Mouse (Mus musculus) liver, embryonic 15.5 days (tissue): ENCODE measurements at regions not wholly inside any gene's neighbourhood (a gene's known extent, or its start where the extent isn't known, plus 50 kb on each side); places are given as distances from the start of the nearest gene placed in this dataset.
"Not testable (repeated sequence)": the region's sequence is repeated elsewhere in the genome, so short reads cannot be mapped to it uniquely, and the experiment has no call there.

ENCODE experiments used
- ATAC-seq: fragments of 200-750 bp; cut with Nextera tagmentation; 2 replicates; pipeline ENCODE4 v1.8.0; 2017; ENCODE audit warnings: moderate number of reproducible peaks, mild to moderate bottlenecking, moderate library complexity; ENCODE audit not compliant: insufficient read depth
- H3K27ac ChIP-seq: fragments of 300-500 bp; sonication (generic); replicated peaks from 2 replicates; pipeline ENCODE4 v1.5.1; 2015; ENCODE audit warnings: mild to moderate bottlenecking, inconsistent platforms
- H3K27me3 ChIP-seq: fragments of 300-500 bp; sonication (generic); 2 replicates; pipeline ENCODE4 v1.6.1; 2015; ENCODE audit warnings: mild to moderate bottlenecking, inconsistent platforms
- H3K36me3 ChIP-seq: fragments of 300-500 bp; sonication (generic); replicated peaks from 2 replicates; pipeline ENCODE4 v1.6.1; 2015; ENCODE audit warnings: moderate library complexity, mild to moderate bottlenecking, inconsistent platforms
- H3K4me1 ChIP-seq: fragments of 300-500 bp; sonication (generic); replicated peaks from 2 replicates; pipeline ENCODE4 v1.6.1; 2015; ENCODE audit warnings: inconsistent platforms
- H3K4me2 ChIP-seq: fragments of 300-500 bp; sonication (generic); 2 replicates; pipeline ENCODE4 v1.6.1; 2015; ENCODE audit warnings: moderate library complexity, mild to moderate bottlenecking, inconsistent platforms
- H3K4me3 ChIP-seq: fragments of 300-500 bp; sonication (generic); replicated peaks from 2 replicates; pipeline ENCODE4 v1.5.1; 2015; ENCODE audit warnings: mild to moderate bottlenecking, inconsistent platforms
- H3K9ac ChIP-seq: fragments of 300-500 bp; sonication (generic); 2 replicates; pipeline ENCODE4 v1.6.1; 2015; ENCODE audit warnings: moderate library complexity, mild to moderate bottlenecking, inconsistent platforms
- H3K9me3 ChIP-seq: fragments of 300-500 bp; sonication (generic); replicated peaks from 2 replicates; pipeline ENCODE4 v1.6.1; 2016; ENCODE audit warnings: inconsistent platforms
- WGBS: fragments of 180-500 bp; shearing (Covaris S2); methylation state at CpG from one replicate; pipeline ENCODE4 v1.1.7; 2015; ENCODE audit warnings: mixed read lengths; ENCODE audit not compliant: insufficient replicate concordance; 5-methylcytosine and 5-hydroxymethylcytosine counted together

DNA sequence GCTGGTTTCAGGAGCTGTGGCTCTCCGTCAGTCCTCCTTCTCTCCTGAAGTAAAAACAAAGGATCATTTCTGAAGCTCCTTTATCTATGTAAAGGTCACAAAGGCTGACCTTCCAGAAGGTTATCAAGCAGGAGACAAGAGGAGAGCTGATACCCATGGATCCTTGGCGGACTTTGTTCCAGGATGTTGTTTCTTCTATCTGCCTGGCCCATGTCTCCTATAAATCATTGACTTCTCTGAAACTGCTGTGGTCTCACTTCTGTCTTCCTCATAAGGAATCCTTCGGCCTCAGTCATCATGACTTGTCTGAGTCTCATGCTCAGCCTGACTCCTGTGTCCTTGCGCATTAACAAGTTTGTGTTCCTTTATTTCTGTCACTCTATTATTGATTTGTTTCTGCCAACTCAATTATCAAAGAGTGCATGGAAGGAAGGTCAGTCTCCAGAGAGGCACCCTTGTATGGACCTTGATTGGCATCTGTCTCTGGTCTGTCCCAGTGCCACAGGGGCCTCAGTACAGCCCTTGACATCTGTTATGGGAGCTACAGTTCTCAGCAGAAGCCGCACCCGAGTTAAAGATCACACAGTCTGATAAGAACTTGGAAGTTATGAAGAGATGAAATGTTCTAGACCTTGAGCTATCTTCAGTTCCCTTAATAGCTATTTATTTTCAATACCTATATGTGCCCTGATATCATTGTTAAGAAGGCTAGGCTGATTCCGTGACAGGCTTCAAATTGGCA is 53.2 kb upstream of the Dazl start:
- H3K36me3 ChIP-seq = no peaks in the 10 kb centered on the region
- no peak overlapping the region for H3K4me3 ChIP-seq
- no peak for ATAC-seq
- no peak overlapping the region for H3K27ac ChIP-seq
- 55% methylated on average over 7 of the region's 7 CpGs for WGBS
- H3K27me3 ChIP-seq = no peaks in the 10 kb centered on the region
- H3K4me1 ChIP-seq = no peaks in the 10 kb centered on the region
- H3K9ac ChIP-seq = no peak overlapping the region
- no peak overlapping the region for H3K4me2 ChIP-seq
- no peaks in the 10 kb centered on the region for H3K9me3 ChIP-seq

DNA sequence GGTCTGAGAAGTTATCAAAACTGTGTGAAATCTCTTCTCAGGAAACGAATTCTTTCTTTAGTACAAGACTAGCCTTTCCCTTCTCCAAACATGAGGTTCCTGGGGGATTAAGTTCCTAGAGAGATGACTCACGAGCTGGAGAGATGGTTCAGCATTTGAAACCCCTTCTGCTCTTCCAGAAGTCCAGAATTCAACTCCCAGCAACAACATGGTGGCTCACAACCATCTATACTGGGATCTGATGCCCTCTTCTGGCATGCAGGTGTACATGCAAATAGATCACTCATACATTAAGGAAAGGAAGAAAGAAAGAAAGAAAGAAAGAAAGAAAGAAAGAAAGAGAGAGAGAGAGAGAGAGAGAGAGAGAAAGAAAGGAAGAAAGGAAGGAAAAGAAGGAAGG is 60.4 kb upstream of the Dazl start:
- not testable (repeated sequence) for H3K4me2 ChIP-seq, H3K36me3 ChIP-seq, H3K4me1 ChIP-seq, H3K9me3 ChIP-seq, H3K9ac ChIP-seq, ATAC-seq, H3K27me3 ChIP-seq, H3K27ac ChIP-seq, H3K4me3 ChIP-seq
- 32% methylated on average over 2 of the region's 2 CpGs for WGBS

DNA sequence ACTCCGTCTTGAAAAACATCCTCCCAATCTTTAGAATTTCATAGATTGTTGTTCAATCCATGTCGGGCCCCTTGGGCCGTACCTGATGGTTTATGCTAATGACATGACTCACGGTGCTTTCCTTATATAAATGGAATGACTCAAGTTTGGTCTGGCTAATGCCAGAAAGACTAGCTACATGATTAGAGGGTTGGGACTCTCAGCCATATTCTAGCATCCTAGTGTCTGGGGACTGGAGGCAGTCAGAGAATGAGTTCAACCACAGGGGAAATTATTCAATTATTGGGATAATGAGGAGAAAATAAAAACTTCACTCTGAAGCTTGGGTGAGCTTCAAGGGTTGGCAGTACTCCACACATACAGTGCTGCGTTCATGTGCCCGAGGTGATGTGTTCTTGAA is 60.9 kb upstream of the Dazl start:
- no peak for ATAC-seq
- no peaks in the 10 kb centered on the region for H3K27me3 ChIP-seq
- H3K36me3 ChIP-seq = no peaks in the 10 kb centered on the region
- no peak overlapping the region for H3K4me3 ChIP-seq
- H3K4me1 ChIP-seq = no peaks in the 10 kb centered on the region
- no peak overlapping the region for H3K4me2 ChIP-seq
- no peak overlapping the region for H3K9ac ChIP-seq
- no peak overlapping the region for H3K27ac ChIP-seq
- WGBS = 70% methylated on average over 6 of the region's 6 CpGs
- H3K9me3 ChIP-seq = no peaks in the 10 kb centered on the region

DNA sequence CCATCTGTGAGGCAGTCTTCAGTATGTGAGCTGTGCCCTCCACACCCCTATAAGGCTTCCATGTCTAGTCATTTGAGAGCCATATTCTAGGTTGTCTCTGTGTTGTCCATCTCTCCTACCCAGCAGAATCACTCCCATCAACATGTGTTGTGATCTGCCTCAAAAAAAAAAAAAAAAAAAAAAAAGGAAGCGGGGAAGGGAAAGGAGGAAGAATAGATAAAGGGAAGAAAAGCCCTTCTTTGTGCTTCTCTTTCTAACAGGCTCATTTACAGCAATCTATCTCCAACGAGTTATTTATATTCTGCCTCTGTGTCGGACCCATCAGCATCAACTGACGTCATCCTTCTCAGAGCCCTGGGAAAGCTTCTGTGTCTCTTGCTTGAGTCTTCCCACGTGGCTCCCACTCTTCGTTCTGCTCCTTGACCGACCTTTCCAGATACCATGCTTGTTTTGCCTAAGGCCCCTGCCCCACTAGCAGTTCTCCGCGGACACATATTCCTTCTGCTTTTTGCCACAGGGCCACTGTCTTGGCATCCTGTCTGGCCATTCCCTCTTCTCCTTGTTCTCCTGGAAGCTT is 68.3 kb upstream of the Dazl start:
- H3K4me1 ChIP-seq = no peaks in the 10 kb centered on the region
- no peak overlapping the region for H3K27ac ChIP-seq
- H3K9ac ChIP-seq = no peak overlapping the region
- ATAC-seq = no peak
- H3K4me2 ChIP-seq = no peak overlapping the region
- H3K36me3 ChIP-seq = no peaks in the 10 kb centered on the region
- H3K27me3 ChIP-seq = no peaks in the 10 kb centered on the region
- no peaks in the 10 kb centered on the region for H3K9me3 ChIP-seq
- 44% methylated on average over 9 of the region's 9 CpGs for WGBS
- H3K4me3 ChIP-seq = no peak overlapping the region

DNA sequence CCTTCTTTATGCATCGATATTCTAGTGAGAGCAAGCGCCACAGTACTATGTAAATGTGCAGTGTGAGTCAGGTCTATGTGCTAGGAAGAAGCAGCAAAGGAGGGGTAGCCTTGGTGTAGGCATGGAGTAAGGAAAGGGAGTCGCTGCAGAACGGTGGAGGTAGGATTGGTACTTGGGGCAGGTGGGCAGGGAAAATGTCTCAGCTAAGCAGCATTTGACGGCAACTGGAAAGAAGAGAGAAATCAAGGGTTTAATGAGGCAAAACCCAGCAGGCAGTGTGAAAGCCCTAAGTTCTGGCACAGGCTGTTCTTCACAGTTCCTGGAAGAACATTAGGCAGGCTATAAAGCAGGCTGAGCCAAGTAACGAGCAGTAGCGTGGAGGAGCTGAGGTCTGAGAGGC is 72.0 kb upstream of the Dazl start:
- no peak for ATAC-seq
- no peaks in the 10 kb centered on the region for H3K4me1 ChIP-seq
- H3K9me3 ChIP-seq = no peaks in the 10 kb centered on the region
- H3K9ac ChIP-seq = no peak overlapping the region
- no peak overlapping the region for H3K4me2 ChIP-seq
- H3K27ac ChIP-seq = no peak overlapping the region
- H3K27me3 ChIP-seq = no peaks in the 10 kb centered on the region
- H3K4me3 ChIP-seq = no peak overlapping the region
- WGBS = 69% methylated on average over 7 of the region's 7 CpGs
- H3K36me3 ChIP-seq = no peaks in the 10 kb centered on the region

DNA sequence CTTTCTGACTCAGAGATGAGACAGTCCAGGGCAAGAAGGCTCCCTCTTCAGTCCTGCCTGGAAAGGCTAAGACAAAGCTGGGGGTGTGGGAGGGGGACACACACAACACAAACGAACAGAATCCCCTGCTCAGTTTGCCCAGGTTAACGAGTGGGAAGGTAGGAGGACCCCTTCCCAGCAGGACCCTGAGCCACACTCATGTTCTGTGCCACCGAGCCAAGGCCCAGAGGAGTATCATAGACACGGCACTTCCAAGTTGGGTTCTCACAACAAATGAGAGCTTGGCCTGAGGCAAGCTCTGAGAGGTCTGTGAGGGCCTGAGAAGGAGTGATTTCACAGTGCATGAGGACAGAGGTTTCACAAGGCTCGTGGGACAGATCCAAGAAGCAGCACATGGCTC is 72.7 kb upstream of the Dazl start:
- no peaks in the 10 kb centered on the region for H3K27me3 ChIP-seq
- no peak overlapping the region for H3K27ac ChIP-seq
- 59% methylated on average over 5 of the region's 5 CpGs for WGBS
- H3K4me1 ChIP-seq = no peaks in the 10 kb centered on the region
- H3K36me3 ChIP-seq = no peaks in the 10 kb centered on the region
- no peak overlapping the region for H3K9ac ChIP-seq
- no peak for ATAC-seq
- no peaks in the 10 kb centered on the region for H3K9me3 ChIP-seq
- H3K4me3 ChIP-seq = no peak overlapping the region
- no peak overlapping the region for H3K4me2 ChIP-seq

DNA sequence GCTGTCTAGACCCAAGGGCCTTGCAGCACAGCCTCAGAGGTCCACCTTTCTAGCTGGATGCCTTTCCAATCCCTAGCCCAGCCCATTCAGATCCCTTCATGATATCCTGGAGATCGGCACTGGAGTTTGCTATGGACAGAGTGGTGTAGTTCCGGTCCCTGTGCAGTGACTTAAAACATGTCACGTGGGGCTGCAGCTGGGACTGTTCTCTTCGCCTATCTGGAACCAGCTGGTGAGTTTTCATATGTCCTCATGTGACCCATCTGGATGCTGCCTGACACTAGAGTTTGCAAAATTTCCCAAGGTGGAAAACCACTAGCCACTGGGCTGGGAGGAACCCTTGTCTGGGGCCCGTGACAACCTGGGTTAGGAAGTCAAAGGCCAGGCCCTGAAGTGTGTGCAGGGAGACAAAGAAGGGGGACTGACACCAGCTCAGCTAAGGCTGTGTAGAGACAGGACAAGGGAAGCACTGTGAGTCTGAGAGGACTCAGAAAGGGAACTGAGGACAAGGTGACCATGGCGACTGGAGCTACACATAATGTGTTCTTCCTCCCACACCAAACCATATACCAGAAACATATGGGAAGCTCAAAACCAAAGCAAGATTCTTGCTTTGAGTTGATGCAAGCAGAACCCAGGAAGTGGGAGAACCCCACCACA is 75.9 kb upstream of the Dazl start:
- Histone ChIP-seq H3K4me3 (no peak overlapping the region), H3K4me1 (no peaks in the 10 kb centered on the region), H3K4me2 (no peak overlapping the region), H3K27me3 (no peaks in the 10 kb centered on the region), H3K9me3 (no peaks in the 10 kb centered on the region), H3K36me3 (no peaks in the 10 kb centered on the region), H3K27ac (no peak overlapping the region), H3K9ac (no peak overlapping the region)
- 56% methylated on average over 6 of the region's 6 CpGs for WGBS
- ATAC-seq = no peak

DNA sequence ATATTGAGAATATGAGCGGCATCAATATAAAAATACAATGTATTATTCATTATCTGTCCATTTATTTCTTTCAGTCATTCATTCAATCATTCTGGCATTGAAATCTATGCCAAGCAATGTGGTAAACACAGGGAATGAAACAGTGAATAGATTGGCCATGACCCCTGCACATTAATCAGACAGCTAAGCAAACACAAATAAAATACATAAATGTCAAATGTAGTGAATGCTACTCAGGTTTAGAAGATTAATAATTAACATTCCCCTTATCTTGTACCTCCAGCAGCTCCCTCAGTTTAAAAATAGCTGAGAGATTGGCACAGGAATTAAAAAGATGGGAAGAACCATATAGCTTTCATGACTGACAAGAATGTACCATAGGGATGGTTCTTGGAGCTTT is 77.0 kb upstream of the Dazl start:
- no peak overlapping the region for H3K4me3 ChIP-seq
- H3K27me3 ChIP-seq = no peaks in the 10 kb centered on the region
- no peak overlapping the region for H3K27ac ChIP-seq
- 60% methylated on average over 1 of the region's 1 CpGs for WGBS
- no peak for ATAC-seq
- H3K36me3 ChIP-seq = no peaks in the 10 kb centered on the region
- H3K4me1 ChIP-seq = no peaks in the 10 kb centered on the region
- no peak overlapping the region for H3K4me2 ChIP-seq
- no peak overlapping the region for H3K9ac ChIP-seq
- H3K9me3 ChIP-seq = no peaks in the 10 kb centered on the region

DNA sequence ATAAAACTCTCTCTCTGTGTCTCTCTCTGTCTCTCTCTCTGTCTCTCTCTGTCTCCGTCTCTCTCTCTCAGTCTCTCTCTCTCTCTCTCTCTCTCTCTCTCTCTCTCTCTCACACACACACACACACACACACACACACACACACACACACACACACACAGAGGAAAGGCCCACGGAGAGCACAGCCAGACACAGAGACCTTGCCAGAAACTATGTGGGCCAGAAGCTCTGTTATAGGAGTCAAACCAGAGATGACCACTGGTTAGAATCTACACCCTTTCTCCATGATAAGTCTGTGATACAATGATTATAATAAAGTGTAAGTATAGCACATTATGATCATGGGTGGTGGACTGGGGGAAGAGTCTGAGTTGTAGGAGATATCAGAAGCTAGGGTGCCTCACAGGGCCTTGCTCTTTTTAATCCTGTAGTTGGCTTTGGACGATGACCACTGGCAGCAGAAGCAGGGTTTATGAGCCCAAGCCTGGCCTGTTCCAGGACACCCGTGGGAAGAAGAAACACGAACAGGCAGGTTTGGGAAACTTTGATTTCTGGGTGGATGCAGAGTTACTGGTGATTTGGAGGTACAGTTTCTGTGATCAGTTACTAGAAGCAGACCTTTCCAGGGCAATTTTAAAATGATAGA is 80.2 kb upstream of the Dazl start:
- 0 out of 2 replicates have a peak, but pooled peaks cover 6% of the 10 kb centered on the region for H3K4me1 ChIP-seq
- no peak overlapping the region for H3K27ac ChIP-seq
- H3K9ac ChIP-seq = no peak overlapping the region
- 64% methylated on average over 5 of the region's 5 CpGs for WGBS
- no peak for ATAC-seq
- H3K4me2 ChIP-seq = no peak overlapping the region
- H3K9me3 ChIP-seq = no peaks in the 10 kb centered on the region
- H3K4me3 ChIP-seq = no peak overlapping the region
- H3K27me3 ChIP-seq = no peaks in the 10 kb centered on the region
- no peaks in the 10 kb centered on the region for H3K36me3 ChIP-seq

DNA sequence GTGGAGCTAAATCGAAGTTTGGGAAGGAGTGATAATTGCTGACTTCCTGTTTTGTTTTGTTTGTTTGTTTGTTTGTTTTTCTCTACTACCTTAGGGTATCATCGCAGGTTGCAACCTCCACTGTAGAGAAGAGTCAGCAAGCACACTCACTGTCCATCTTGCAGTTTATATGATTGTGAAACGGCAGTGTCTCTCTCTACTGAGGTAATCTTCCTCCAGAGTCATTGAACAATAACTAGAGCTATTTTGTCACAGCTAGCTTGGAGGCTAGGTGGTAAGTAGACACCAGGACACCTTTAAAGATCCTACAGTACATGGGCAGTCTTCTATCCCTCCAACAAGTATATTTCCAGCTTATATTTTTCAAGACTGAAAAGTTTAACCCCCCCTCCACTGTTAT is 82.0 kb upstream of the Dazl start:
- WGBS = 49% methylated on average over 3 of the region's 3 CpGs

DNA sequence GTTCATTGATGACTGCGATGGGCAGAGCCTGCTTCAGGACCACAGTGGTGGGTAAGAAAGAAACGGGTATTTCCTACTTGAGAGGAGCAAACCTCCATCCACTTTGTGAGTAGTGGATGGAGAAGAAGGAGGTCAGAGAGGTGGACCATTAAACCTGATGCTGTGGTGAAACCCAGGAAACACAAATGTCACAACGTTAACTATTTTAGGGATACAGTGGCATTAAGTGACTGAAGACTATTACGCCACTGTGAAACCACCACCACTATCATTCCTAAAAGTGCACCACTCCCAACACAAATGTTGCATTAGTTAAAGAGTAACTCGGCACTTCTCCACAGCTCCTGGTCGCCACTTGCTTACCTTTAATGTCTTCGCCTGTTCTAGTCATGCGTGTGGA is 83.3 kb upstream of the Dazl start:
- WGBS = 66% methylated on average over 8 of the region's 8 CpGs
- no peak overlapping the region for H3K4me3 ChIP-seq
- no peaks in the 10 kb centered on the region for H3K36me3 ChIP-seq
- no peak overlapping the region for H3K9ac ChIP-seq
- no peaks in the 10 kb centered on the region for H3K9me3 ChIP-seq
- no peak overlapping the region for H3K4me2 ChIP-seq
- ATAC-seq = no peak
- H3K27me3 ChIP-seq = no peaks in the 10 kb centered on the region
- H3K27ac ChIP-seq = no peak overlapping the region
- H3K4me1 ChIP-seq = 0 out of 2 replicates have a peak, but pooled peaks cover 6% of the 10 kb centered on the region

More for the DNA sequence above, 82.0 kb upstream of the Dazl start:
- Histone ChIP-seq H3K4me2 (no peak overlapping the region), H3K4me3 (no peak overlapping the region), H3K27me3 (no peaks in the 10 kb centered on the region), H3K4me1 (0 out of 2 replicates have a peak, but pooled peaks cover 6% of the 10 kb centered on the region), H3K9me3 (no peaks in the 10 kb centered on the region), H3K9ac (no peak overlapping the region), H3K36me3 (no peaks in the 10 kb centered on the region), H3K27ac (no peak overlapping the region)
- no peak for ATAC-seq
